Mouse (Mus musculus): ENCODE data around the gene Csrp2. TPM values are rescaled to one million over a fixed set of nuclear protein-coding genes. Genes with fewer than 3 reads are reported as not detected.

The Csrp2 gene
- polyA plus RNA-seq (2012; rRNA removed), result 46.2 and 57.9 TPM in 2 replicates

GRCm38 (mm10) chr10:110919531-110920343, at the start of gene Csrp2:
Gene Csrp2 (plus strand): TSS chr10:110919789.

Other genes with a start within 250 kb of the Csrp2 start
- 0.16 and 0.24 TPM in 2 replicates for gene E2f7, start 174.3 kb upstream of the Csrp2 start, polyA plus RNA-seq (2012; rRNA removed)
- 0.88 and 1.5 TPM in 2 replicates for gene Zdhhc17, start 90.4 kb downstream of the Csrp2 start, polyA plus RNA-seq (2012; rRNA removed)
- 0.34 and 0.35 TPM in 2 replicates for gene Osbpl8, start 245.0 kb downstream of the Csrp2 start, polyA plus RNA-seq (2012; rRNA removed)

Data from stomach, adult 2 months (tissue).